Mouse (Mus musculus) fat pad, adult 2 months (tissue): Measurements from ENCODE around the gene Nanog.
A peak's percentile ranks its signal among the peaks of the same experiment; 100 is the strongest.
"Not testable (repeated sequence)": the region's sequence is repeated elsewhere in the genome, so short reads cannot be mapped to it uniquely, and the experiment has no call there.

ENCODE experiments used
- DNase-seq: peaks from one replicate; pipeline ENCODE4 v3.0.0-alpha.2; 2011; ENCODE audit warnings: low read depth, low spot score; ENCODE audit errors: extremely low read depth

Gene Nanog

GRCm38 (mm10) chr6:122702480-122703124 is 4.7 kb upstream of the Nanog start:
- DNase-seq: peak; percentile 23

GRCm38 (mm10) chr6:122703251-122703650 is 4.0 kb upstream of the Nanog start:
- no peak for DNase-seq

- DNase-seq: no peak
These were observed 3.6 kb upstream of the Nanog start for GRCm38 (mm10) chr6:122703706-122704105.

DNA sequence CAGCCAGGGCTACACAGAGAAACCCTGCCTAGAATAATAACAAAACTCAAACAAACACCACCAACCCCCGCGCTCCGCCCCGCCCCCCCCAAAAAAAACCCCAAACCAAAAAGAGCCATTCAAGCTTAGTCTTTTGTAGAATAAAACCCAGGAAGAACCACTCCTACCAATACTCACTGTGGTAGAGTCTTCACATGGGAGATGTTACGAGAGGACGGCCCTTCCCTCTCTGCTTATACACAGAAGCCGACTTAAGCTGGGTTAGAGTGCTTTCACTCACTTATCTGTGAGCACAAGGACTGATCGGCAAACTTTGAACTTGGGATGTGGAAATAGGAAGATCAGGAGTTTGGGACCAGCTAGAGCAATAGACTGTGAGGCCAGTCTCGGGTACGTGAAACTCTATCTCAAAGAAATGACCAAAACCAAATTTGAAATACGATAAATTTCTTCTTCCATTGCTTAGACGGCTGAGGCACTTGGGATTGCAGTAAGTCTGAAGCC is 900 bp upstream of the Nanog start:
- no peak for DNase-seq

- no peak for DNase-seq
These were observed 1.5 kb downstream of the Nanog start for GRCm38 (mm10) chr6:122708826-122709225.

GRCm38 (mm10) chr6:122711455-122711854 is 4.2 kb downstream of the Nanog start:
- DNase-seq: no peak

DNA sequence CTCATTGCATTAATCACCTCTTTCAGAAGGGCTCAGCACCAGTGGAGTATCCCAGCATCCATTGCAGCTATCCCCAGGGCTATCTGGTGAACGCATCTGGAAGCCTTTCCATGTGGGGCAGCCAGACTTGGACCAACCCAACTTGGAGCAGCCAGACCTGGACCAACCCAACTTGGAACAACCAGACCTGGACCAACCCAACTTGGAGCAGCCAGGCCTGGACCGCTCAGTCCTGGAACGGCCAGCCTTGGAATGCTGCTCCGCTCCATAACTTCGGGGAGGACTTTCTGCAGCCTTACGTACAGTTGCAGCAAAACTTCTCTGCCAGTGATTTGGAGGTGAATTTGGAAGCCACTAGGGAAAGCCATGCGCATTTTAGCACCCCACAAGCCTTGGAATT is 5.8 kb downstream of the Nanog start:
- DNase-seq: not testable (repeated sequence)

DNA sequence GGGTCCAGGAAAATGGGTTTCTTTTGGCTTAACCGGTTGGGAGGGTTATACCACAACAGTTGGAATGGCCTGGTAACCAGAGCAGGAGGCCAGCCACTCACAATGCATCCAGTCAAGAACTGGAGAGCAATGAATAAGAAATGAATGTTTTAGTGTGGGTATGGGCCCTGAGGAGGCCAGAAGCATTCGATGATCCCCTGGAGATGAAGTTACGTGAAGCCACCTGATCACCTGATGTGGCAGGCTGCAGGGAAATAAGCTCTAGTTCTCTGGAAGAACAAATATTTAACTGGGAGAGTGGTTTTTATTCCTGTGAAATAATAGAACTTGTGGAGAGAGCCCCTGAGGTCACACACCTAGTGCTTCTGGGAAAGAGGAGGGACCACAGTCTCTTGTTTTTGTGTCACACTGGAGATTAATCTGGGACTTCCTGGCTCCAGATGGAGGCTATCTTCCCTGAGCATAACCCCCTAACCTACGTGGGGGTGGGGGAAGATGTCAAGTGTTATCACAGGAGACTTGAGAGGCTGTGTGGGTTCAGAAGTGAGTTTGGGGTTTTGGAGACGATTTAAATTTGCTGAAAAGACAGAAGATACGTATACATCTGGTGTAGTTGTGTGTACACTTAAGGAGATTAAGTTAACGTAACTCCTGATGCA is 7.5 kb downstream of the Nanog start:
- no peak for DNase-seq

DNA sequence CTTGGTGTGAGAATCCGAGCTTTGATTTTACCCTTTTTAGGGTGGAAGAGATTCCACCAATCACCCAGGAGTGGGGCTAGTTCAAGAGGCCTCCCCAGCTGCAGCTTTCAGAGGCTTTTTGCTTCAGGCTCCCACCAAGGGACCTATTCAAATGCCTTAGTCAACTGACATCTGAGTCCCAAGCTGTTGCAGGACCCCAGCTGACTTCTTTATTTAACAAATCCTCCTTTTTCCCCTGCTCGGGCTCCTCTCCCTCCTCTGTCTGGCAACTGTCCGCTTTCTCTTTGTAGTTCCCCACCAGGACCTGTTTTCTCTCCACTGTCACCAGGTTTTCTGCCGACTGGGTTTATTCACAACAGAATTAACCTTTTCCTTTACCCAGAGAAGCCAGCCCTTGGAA is 8.6 kb downstream of the Nanog start:
- no peak for DNase-seq

DNA sequence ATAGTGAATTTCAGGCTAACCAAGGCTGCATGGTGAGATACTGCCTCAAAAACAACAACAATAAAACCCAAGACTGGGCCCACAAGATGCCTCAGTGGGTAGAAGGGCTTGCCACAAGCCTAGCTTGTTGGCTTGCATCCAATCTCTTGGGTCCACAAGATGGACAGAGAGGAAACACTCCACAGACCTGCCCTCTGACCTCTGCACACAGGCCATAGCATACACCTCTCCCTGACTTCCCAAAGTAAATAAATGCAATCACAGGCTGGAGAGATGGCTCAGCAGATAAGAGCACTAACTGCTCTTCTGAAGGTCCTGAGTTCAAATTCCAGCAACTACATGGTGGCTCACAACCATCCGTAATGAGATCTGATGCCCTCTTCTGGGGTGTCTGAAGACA is 10.9 kb downstream of the Nanog start:
- DNase-seq: not testable (repeated sequence)

GRCm38 (mm10) chr6:122719942-122720341 is 12.7 kb downstream of the Nanog start:
- DNase-seq: no peak

- DNase-seq: no peak
These were observed 32.7 kb downstream of the Nanog start for GRCm38 (mm10) chr6:122739952-122740351.

DNA sequence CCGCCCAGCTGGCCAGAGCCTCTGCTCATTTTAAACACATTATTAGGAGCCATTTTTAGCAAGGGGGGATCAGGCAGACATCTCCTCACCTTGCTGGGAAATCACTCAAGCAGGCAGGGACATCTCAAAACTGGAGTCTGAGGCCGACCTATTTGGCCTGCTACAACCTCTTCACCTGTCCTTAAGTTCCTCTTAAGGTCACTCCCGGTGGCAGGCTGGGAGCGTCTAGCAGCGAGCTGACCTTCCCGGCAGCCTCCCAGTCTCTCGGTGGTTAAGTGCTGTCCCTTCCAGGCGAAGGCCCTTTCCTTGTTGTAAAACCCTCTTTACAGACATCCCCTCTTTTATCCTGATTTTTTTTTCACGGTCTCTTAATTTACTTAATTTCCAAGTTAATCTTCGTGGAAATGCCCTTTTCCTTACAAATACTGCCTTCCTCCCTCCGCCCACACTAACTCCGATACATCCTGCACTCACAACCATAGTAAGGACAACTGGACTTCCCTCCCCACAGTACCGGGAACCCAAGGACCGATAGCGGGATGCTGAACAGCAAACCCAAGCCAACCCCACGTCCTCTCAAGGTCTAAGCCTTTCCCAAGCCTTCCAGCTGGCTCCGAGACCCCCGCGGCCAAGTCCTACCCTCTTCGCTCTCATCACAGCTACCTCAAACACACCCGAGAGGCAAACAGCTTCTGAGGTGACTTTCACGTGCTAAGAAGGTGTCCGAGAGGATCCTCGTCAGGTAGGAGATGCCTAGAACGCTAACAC is 34.4 kb downstream of the Nanog start:
- no peak for DNase-seq

DNA sequence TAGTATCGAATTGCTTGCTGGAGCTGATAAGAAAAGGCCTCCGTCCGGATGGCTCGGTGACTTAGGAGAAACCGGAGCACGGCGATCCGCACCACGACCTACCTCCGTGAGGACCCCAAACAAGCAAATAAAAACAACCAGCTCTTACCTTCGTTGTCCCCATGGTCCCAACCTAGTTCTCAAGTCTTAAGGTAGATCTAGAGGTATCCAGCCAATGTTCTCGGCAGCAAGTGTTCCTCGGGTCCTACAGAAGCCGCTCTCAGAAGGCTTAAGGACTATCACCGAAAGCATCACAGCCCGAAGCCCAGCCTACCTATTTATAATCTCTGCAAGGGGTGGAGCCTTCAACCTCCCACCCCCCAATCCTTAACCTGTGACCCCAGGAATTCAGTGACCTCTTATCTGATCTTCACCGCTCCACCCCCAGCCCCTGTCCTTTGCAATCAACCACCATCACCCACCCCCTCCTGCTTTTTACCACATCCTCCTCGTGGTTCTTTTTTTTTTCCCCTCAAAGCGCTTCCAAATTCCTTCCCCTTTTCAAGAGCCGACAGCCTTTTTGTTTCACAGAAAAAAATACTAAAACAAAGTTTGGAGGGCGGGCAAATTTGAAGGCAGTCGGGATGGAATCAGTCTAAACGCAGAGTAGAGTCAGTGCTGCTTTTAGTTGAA is 35.1 kb downstream of the Nanog start:
- DNase-seq: no peak

GRCm38 (mm10) chr6:122743353-122743752 is 36.1 kb downstream of the Nanog start:
- no peak for DNase-seq

DNA sequence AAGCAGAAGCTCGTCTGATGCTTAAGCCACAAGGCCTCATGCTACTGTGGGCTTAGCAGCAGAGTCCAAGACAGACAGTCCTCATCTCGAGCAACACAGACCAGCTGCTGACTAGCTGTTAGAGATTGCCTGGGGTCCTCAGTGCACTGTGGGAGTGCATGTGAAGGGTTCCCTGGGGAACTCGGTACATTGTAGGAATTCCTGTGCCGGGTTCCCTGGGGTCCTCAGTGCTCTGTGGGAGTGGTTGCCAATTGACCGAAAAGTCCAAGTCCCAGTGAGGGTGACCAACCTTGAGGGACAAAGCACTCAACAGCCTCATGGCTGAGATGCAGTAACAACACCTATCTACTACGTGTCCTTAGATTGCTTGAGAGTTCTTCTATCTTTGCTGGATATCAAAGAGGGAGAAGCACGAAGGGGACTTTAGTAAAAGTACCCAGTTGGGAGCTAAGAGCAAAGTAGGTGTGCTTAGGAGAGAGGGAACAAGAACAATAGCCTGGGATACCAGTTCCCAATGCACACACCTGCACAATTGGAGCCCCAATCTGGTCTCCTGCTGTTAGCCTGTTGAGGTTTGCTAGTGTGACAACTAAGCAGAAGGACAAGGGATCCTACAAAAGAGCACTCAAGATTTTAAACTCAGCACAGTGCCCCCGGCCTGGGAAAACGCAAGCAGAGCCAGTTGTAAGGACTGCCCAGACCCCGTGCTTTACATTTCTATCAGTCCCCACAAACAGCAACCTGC is 37.4 kb downstream of the Nanog start:
- no peak for DNase-seq

GRCm38 (mm10) chr6:122750579-122750978 is 43.3 kb downstream of the Nanog start:
- DNase-seq: no peak

- DNase-seq: no peak
These were observed 48.6 kb downstream of the Nanog start for GRCm38 (mm10) chr6:122755913-122756312.

- DNase-seq: no peak
These were observed 51.4 kb downstream of the Nanog start for GRCm38 (mm10) chr6:122758732-122759131.

GRCm38 (mm10) chr6:122761011-122761599 is 53.8 kb downstream of the Nanog start:
- no peak for DNase-seq
